Mouse (Mus musculus) adrenal gland, postnatal 10 days (tissue): ENCODE measurements at regions not wholly inside any gene's neighbourhood (a gene's known extent, or its start where the extent isn't known, plus 50 kb on each side); places are given as distances from the start of the nearest gene placed in this dataset.

ENCODE experiments used
- DNase-seq: peaks from one replicate; pipeline ENCODE4 v3.0.0; 2021; ENCODE audit warnings: mixed read lengths

GRCm38 (mm10) chr9:71355721-71356120, 130.0 kb downstream of the Polr2m start:
- no peak for DNase-seq
